Mouse (Mus musculus) layer of hippocampus, adult 18-20 months (tissue): Measurements from ENCODE around the gene She. TPM values are rescaled to one million over a fixed set of nuclear protein-coding genes. Genes with fewer than 3 reads are reported as not detected.
"Not testable (repeated sequence)": the region's sequence is repeated elsewhere in the genome, so short reads cannot be mapped to it uniquely, and the experiment has no call there.

Experiments
- DNase-seq, 2 experiments: peaks; one replicate each; pipeline ENCODE4 v3.0.0; 2022; ENCODE audit warnings: low spot score in 2 of 2
- long read RNA-seq: library from polyadenylated mRNA; stranded (forward); transcript quantifications from one replicate; pipeline ENCODE4 v2.0.0, GENCODE M21; 2021
- total RNA-seq, 2 experiments: library from RNA; stranded (reverse); gene quantifications; 2 replicates each; pipeline ENCODE4 v1.2.3; 2021

The She gene
- total RNA-seq: 1 to 10 TPM; 2.6 to 2.9 TPM
- long read RNA-seq, full-length matches to known transcripts: 4 of 6 reads
- long read RNA-seq, partial matches to known transcripts: 0 of 6 reads
- long read RNA-seq, other reads (novel, unspliced or antisense): 2 of 6 reads

DNA sequence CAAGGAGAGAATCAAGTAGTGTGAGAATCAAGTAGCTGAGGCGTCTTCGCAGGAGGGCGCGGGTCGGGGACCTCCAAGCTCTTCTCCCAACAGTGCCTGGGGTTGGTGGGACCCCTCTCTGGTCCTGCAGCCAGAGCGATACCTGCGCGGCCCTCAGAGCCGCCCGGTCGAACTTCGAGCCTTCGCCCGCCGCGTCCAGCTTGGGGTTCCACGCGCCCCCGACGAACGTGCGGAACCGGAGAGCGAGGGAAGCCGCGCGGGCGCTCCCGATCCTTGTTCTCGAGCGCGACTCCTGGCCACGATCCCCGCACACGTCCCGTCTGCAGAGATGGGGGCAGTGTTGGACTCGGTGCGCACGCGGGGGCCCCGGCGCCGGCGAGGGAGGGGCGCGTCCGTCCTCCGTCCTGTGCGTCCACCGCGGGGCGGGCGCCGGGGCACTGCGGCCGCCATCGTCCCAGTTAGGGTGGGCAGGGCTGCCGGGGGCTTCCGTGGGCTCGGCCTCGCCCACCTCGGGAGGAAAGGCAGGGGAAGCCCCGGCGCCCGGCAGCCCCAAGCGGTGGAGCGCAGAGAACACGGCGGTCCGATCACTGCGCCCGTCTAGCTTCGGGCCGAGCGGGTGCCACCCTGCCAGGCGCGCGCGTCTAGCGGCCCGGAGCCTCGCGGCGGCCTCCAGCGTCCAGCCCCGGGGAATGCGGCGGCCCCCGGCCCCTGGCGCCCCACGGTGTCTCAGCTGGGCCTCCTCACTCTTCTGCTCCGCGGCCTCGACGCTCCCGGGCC is at the start of gene She:
Gene She (plus strand): TSS at position 556 of the 777 bp plus-strand sequence.
- no peak for DNase-seq

DNA sequence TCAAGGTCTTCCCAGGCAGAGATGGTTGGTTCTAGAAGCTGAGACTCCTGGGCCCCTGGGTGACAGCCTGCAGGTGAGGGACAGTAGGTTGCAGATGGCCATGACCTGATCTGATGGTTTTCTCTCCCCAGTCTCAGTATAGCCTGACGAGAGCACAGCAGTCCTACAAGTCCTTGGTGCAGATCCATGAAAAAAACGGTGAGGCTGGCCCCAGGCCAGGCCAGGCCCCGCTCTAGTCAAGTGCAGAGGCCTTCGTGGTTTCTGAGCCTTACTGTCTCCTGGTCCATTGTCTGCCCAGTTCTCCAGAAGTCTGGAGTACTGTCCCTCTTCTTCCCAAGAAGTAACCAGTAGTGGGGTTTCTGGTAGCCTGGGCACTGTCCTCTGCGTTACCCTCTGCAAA is 49.5 kb upstream of the She start:
- DNase-seq: no peak

DNA sequence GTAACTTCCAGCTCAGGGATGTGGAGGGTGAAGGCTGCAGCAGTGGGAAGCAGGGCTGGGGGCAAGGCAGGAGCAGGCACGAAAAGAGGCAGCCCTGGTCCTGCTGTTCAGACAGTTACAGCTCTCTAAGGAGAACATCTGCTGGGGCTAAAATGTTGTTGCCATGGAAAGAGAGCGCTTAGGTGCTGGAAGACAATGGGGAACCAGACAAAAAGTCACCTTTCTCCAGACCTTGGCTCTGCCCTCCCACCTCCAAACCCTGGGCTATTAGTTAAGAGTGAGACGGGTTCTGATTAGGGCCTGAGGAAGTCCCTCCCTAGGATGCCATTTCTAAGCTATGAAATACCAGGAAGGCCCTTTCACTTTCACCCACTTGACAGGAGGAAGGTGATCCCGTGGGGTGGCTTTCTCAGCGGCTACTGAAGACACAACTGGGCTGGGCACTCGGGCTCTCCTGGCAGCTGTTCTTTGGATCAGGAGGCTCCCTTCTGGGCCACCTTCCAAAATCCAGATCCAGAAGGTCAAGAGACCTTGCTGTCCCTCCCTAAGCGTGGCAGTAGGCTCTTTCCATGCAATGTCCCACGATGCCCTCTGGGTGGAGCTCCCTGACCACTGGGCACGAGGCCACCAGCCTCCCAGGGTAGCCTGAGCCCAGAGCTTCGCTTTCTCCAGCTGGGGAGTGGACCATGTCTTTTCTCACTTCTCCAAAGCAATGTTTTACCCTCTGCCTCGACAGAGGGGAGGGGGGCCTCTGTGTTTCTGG is 46.0 kb upstream of the She start:
- peak in 1 of 2 experiments; percentile 63 for DNase-seq

DNA sequence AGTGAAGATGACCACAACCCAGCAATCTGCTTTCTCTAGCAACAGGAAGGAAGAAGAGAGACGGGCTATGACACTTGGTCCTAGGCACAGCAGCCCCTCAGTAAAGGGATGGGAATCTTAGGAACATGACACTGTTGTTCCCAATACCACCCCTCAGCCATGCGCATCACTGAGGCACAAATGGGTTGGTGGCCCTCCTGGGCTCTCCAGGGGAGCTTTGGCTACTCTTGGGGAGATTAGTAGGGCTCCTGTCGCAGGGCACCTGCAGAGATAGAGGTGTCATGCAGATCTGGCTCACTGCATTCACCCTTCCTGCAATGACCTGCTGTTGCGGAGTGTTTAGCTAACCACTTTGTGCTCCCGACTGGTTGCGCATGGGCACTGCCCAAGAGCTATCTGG is 44.9 kb upstream of the She start:
- no peak for DNase-seq

DNA sequence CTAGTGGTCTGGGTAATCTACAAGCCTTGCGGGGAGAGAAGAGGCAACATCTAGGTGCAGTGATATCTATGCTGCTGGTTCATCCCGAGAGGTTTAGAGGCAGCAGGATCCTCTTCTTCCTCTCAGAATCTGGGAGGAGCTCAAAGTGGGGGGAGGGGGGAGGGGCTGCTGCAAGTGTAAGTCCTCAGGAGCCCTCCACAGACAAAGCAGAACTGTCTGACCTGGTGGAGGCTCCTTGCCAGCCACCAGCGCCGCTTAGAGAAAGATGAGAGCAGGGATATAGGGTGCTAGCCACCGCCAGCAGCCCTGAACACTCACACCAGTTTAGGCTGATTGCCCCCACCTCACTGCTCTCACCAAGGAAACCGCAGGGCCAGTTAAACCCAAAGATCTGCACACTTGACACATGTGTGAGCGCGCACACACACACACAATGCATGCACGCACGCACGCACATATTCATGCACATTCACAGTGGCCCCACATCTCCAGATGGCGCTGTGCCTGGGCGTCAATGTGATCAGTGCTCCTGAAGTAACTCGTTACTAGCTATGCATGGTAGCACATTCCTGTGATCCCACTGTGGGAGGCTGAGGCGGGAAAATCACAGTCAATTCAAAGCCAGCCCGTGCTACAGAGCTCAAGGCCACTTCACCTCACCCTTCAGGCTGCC is 42.4 kb upstream of the She start:
- no peak for DNase-seq

DNA sequence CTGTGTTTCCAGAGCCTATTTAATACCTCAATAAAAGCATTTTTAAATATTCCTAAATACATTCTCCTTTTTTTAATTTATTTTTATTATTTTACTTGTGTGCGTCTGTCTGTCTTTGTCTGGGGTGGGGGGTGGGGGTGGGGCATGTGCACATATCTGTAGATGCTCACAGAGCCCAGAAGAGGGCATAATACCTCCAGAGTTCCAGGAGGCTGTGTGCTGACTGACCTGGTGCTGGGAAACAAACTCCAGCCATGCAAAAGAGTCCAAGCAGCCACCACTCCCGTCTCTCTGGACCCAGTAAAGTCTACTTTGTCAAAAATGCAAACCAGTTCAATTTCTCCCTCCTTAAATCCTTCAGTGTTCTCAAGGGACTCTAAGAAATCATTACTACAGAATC is 36.6 kb upstream of the She start:
- no peak for DNase-seq

DNA sequence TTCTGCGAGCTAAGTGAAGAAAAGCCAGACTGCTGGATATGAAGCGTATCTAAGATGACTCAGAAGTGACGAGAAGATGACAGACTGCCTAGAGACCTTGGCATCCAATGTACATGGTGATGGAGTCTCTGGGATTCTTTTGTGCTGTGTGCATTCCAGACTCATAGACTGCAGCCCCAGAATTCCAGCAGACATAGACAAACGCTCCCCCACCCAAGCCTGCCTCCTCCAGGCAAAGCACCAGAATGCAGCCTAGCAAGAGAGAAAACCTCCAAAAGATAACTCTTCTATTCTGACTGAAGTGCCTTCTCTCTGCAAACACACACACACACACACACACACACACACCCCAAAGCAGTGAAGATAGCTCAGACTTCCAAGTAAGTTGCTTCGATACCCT is 35.4 kb upstream of the She start:
- DNase-seq: no peak

DNA sequence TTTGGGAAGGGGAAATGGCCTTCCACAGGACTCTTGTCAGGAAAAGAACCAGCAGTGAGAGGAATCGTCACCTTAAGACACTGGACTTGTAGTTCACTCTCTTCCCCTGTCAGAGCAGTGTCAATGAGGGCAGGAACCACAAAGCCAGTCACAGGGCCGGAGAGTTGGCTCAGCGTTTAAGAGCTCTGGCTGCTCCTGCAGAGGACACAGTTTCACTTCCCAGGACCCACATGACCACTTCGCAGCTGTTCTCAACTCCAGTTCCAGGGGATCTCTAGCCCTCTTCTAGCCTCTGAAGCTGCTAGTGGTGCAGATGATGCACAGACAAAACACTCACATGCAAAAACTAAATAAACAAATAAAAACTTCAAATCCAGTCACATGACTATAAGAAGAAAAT is 34.8 kb upstream of the She start:
- no peak for DNase-seq

DNA sequence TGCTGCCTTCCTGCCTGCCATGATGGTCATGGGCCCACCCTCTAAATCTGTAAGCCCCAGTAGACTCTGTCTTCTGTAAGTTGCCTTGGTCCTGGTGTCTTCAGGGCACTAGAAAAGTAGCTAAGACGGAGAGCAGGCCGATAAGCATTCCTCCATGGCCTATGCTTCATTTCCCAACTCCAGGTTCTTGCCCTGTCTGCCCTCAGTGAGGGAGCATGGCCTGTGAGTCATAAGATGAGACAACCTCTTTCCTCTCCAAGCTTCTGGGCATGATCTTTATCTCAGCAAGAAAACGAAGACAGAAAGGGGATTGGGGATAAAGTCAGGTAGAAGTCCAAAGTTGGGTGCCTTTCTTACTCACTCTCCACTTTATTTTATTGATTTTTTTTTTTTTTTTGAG is 32.7 kb upstream of the She start:
- DNase-seq: no peak

DNA sequence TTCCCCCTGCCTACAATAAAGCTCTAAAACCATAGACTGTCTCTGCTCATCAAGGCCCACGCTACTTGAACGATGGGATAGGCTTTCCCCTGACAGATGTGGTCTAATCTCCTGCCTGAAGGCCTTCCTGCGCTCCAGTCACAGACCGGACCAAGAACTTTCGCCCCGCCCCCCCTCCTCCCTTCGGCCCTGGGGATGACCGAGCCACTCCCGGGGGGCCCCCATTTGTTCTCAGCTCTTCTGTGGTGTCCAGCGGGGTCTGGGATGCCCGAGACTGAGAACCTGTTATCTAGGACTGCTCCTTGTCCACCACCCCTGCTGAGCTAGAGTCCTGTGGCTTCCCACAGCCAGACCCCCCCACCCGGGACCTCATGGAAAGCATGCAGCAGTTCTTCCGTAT is 31.7 kb upstream of the She start:
- DNase-seq: no peak

DNA sequence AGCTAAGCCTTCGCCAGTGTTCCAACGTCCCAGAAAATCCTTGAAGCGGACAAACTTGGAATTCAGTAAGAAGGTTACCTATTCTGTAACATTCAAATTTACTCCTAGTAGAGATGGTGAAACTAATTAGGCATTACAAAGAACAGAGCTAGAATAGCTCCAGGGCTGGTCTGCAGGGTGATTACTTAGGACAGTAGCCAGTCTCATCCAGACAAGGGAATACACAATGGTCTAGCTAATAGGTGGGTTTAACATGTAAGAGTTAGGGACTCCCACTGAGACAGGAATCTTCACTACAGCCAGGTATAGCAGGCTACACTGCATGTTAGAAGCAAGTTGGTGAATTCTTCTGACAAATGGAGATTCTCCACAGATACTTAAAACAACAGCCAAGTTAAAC is 31.1 kb upstream of the She start:
- not testable (repeated sequence) for DNase-seq

DNA sequence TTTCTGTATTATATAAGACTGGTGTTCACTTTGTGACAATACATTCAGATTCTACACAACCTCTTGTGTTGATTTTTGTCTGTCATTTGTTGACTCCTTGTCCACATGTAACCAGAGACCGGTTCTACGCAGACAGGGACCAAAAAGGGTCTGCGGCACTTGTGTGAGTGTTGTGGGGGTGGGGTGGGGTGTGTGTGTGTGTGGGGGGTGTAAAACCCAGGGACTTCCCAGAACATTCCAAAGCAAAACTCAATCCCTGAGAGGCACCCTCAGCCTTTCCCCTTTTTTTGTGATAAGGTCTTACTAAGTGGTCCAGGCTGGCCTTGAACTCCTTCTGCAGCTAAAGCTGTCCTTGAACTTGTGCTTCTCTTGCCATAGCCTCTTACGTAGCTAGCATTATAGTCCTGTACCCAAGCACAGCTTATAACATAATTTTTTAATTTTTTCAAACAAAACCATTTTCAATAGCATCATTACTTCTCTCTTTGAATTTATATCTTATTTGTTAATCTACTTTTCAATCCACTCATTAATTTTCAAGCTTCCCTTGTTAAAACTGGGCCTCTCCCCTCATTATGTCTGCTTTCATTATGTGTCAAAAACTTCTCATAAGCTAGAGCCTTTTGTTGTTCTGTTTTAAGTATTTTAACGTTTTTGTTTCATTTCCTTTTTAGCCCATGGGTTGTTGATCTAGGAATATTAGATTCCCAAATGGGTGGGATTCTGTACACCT is 30.2 kb upstream of the She start:
- DNase-seq: no peak

DNA sequence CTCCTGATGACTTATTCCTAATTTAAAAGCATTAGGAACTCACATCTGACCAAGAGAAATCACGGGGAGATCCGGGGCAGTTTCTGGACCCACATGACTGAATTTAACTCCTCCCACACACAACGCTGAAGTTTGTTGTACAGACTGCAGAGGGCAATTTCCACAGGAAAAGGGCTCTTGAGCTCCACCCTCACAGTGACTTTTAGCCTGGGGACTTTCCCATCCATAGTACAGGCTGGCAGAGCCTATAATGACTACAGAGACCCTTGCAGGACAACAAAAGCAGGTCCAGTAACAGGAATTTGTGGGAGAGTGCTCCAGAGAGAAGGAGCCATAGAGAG is 29.7 kb upstream of the She start:
- DNase-seq: no peak

DNA sequence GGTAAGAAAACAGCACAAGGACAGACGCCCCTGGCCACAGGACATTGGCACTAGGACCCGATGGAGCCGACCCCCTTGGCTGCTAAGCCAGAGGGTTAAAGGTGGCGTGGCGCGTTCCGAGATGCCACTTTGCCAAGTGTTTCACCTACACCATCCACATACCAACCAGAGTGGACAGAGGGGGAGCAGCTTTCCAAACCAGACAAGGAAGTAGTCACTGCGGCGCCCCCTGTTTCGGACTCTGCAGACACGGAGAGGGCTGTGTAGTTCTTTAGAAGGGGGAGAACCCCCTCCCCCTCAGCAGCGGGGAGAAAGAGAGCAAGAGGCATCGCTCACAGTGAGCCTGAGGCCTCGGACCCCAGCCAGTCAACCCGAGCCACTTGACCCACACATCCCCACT is 28.3 kb upstream of the She start:
- no peak for DNase-seq

DNA sequence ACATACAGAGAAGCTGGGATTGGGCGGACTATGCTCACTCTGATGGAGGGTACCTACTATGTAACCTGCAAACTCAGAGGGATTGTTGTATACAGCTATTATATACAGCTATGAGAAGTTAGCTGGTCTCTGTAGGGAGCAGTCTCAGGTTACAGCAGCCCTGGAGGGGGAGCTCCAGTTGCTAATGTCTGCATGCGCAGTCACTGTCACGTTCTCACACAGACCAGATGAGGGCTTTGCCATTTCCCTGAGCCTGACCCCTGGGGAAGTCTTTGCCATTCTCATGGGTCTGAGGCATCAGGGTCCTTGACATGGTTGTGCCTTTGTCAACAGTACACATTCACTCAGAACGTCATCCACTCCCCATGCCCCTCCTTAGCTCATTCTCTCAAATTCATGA is 26.0 kb upstream of the She start:
- DNase-seq: no peak

DNA sequence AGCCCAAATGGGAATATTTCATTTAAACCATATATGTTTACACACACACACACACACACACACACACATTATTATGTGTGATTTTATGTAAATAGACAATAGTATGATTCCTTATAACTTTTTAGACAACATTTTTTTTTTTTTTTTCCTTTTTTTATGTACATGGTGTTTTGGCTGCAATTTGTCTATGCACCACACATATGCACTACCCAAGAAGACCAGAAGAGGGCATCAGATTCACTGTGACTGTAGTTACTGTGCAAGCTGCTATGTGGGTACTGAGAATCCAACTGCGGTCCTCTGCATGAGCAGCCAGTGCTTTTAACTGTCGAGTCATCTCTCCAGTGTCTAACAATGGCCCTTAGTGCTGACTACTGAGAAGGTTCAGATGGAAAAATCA is 24.4 kb upstream of the She start:
- DNase-seq: no peak

DNA sequence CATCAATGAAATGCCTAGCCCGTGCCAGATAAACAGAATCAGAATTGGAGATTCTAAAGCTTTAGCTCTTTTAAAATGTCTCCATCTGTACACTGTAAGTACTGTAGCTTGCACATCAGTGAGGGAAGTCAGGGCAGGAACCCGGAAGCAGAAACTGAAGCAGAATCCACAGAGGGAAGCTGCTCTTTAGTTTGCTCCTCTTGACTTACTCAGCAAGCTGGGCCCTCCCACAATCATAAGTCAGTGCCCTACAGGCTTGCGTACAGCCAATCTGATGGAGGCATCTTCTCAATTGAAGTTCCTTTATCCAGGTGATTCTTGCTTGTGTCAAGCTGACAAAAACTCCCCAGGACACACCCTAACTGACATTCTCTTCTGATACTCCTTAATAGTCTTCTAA is 24.0 kb upstream of the She start:
- DNase-seq: no peak

DNA sequence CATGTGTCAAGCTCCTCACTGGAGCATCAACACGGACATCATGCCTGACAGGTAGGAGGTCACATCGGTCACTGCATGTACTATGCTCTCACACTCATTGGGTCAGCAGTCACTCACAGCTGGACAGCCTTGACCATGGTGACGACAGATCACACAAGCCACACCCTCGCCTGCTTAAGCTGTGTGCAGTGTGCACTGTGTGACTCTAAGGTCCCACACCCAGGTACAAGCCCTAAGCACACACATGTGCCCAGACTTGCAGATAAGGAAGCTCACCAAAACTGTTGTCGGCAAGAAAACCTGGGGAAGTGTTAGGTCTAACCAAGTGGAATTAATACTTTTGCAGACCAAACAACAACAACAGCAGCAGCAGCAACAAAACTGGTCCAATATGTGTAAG is 23.3 kb upstream of the She start:
- no peak for DNase-seq

DNA sequence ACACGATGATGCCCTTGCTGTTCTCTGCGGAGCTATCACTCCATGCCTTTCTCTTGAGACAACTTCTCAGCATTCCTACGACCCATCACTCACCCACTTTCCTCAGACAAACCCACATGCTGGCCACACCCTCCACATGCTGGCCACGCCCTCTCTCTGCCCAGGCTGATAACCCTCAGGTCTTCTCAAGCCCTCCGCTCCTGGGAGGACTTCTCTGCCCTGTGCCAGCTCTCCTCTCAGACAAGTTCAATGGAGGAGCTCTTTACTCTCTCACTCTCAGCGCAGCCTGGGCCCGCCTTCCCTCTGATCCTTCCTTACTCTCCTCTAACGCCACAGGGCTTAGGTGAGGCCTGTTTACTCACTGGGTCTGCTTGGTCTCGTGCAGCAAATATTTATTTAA is 22.5 kb upstream of the She start:
- no peak for DNase-seq

DNA sequence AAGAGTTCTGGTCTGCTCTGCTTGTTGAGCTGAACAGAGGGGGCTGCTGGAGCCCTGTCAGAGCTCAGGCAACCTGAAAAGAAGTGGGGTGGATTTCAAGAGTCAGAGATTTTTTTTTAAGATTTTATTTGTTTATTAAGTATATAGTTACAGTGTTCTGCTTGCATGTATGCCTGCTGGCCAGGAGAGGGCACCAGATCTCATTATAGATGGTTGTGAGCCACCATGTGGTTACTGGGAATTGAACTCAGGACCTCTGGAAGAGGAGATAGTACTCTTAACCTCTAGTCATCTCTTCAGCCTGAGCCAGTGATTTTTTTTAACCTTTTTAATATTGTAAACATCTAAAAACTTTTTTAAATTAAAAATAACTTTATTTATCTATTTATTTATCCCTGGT is 20.3 kb upstream of the She start:
- no peak for DNase-seq

DNA sequence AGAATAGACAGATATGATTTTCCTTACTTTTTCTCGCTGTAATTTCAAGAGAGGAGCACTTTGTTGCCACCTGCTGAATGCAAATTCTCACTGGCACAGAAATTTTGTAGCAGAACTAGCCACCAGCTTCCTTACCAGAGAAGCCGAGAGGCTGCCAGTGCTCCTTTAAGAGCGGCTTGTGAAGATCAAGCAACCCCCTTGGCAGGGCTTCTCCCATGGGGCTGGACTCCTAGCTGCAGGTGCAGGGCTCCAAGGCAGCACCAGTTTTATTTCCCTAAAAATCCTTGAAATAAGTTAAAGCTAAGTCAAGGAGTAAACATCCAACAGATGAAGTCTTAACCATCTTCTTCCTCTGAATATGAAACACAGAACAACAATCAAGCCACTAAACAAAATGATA is 19.0 kb upstream of the She start:
- DNase-seq: no peak

DNA sequence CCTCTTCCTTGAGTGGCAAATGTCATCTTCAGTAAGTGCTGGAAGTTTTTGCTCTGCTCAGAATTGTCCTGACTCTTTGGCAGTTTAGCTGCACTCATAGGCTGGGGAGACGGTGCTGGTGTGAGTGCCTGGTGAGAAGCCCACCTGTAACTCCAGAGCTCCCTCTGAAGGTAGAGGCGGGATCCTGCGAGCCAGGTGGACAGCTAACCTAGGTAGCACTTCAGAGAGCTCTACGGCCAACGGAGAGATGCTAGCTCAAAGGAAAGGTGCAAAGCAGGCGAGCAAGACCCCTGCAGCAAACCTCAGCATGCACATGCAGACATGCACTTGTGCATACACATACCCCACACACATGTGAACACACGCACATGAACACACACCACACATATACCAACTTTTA is 17.1 kb upstream of the She start:
- no peak for DNase-seq
